Mouse (Mus musculus) megakaryocyte-erythroid progenitor cell, adult 5-6 weeks (primary cell): ENCODE measurements around the gene Wdfy2. TPM values are rescaled to one million over a fixed set of nuclear protein-coding genes. Genes with fewer than 3 reads are reported as not detected.
"Not testable (repeated sequence)": the region's sequence is repeated elsewhere in the genome, so short reads cannot be mapped to it uniquely, and the experiment has no call there.

Source experiments
- ATAC-seq: replicated peaks from 2 replicates; pipeline ENCODE4 v1.8.0; 2016; ENCODE audit warnings: mild to moderate bottlenecking, inconsistent platforms; ENCODE audit not compliant: severe bottlenecking, poor library complexity, low FRiP score, low TSS enrichment
- total RNA-seq, 2 experiments: library from RNA; stranded (forward) in 1 of 2; stranded (reverse) in 1 of 2; fragments of 200-1000, 215-1000 nt in 1 of 2; fragments of >200 nt in 1 of 2; fragmentation: Nextera tagmentation in 1 of 2; gene quantifications; 2 replicates each; pipeline ENCODE4 v1.2.3; 2014 to 2017

Wdfy2 gene
- total RNA-seq, 2 experiments from 2014 or later: 4.9 to 5.7 TPM

DNA sequence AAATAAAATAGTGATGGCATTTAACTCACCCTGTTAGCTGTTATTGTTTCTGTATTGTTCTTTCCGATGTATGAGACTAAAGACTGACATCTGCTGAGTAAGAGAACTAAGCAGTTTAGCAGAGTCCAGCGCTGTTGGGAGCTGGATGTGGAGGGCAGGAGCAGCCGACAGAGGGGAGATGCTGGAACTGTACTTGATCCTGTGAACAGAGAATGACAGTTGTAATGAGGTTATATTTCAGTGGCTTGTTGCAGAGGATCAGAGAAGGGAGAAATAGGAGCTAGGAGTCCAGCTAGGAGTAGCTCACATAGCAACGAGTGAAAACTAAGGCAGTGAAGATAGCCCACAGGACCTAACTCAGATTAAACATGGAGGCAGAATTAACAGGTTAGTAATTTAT is 36.3 kb downstream of the Wdfy2 start:
- ATAC-seq: no peak

DNA sequence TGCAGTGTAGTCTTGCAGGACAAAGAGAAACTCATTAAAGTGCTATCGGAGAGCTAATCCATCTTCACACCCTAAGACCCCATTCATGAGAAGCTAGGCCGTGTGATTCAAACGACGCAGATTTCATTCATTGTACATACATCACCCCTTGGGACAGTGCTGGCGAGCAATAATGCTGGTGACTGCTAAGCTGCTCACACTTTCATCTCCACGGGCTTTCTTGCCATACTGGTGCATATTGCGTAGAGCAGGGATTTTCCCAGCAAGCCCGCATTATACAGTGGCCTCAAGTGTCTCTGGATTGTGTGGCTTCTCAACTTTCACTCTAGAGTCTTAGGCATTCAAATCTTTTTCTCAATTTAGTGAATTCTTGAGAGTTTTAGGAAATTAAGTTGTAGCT is 36.9 kb downstream of the Wdfy2 start:
- ATAC-seq: no peak

DNA sequence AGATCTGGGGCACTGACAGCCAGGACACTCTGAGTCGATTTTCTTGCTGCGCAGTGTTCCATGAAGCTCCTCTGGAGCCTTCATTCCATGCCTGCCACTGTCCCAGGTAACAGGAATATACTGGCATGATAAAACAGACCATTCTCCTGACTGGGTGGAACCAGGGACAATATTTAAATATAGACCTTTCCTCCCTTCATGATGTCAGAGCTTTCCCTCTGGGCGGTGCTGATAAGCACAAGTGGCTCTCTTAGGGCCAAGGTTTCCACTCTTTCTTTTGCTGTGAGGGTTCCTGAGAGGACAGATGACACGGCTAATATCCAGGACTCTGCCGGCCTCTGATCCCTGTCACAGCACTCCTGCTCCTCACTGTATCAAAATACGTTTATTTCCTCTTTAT is 40.6 kb downstream of the Wdfy2 start:
- ATAC-seq: peak; percentile 84

DNA sequence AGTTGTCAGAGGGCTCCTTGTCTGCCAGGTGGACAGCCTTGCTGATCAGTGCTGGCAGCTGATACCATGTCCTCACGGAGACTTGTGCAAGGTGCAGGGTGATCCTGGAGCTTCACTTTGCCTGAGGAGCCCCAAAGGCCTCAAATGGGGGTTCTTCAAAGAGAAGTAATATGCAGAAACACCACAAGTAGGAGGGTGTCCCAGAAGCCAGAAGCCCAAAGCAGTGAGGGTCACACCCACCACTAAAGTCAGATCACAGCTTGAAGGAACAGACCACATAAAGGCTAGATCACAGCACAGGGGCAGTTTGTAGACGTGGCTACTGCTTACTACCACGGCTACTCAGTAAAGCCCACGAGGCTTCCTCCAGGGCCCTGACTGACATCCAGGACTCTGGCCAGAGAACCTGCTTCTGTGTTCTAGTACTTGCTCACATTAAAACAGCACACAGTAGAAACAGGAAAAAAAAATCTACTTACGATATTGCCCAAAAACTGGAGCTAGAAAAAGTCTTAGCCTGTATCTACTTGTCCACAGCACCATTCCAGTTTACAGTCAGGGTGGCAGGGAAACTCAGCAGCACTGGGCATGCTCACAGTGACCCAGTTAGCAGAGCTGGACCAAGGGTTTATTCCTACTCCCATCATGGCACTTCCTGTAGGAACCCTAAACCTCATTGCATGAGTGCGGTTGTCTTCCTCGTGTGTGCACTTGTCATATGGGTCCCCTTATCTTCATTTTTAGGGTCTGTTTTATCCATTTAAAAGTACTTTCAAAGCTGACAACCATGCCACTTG is 41.4 kb downstream of the Wdfy2 start:
- peak; percentile 30; the same call in 1 of the 2 replicates for ATAC-seq

DNA sequence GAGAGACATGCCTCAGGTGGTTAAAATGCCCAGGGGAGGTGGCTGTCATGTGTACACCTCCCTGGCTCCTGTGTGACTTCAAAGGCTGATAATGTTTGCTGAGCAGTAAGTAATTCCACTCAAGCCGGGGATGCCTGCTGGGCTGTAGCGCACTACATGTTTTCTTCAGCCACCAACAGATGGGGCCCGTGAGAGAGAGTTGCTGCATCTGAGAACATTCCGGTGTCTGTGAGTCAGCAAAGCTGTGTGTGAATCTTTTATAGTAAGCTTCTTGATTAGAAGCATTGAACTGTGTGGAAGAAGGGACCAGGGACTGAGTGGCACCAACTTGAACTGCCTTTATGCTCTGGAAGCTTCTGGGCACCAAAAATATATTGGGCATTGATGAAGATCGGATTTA is 42.0 kb downstream of the Wdfy2 start:
- ATAC-seq: peak; percentile 78

DNA sequence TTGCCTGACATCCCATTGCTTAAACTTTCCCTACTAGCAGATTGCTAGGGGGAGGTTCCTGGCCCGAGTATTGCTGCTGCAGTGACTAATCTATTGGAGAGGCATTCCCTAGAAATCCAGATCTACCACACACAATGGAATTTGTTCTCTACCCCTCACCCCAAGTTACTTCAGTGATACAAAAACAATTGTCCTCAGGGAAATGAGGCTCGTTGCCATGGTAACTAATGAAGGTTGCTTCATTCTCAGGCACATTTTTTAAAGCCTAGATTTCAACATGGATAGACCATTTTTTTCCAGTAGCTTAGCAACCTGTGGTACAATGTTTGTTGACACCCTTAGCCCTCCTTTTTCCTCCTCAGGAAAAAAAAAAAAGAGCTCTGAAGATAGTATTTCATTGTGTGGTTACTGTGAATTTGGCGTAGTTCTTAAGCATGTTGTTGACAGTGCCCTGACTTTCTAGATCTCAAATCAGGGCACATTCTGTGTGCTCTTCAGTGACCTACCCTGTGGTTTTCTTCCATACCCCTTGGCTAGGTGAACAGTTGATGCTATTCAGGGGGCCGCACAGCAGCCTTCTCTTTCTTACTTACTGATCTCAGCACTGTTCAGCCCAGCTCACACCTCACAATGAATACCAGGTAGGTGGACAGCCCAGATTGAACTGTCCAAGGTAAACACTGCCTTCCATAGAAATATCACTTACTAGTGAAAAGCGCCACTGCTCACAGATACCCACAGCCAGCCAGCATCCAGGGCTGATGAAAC is 42.8 kb downstream of the Wdfy2 start:
- ATAC-seq: no peak

DNA sequence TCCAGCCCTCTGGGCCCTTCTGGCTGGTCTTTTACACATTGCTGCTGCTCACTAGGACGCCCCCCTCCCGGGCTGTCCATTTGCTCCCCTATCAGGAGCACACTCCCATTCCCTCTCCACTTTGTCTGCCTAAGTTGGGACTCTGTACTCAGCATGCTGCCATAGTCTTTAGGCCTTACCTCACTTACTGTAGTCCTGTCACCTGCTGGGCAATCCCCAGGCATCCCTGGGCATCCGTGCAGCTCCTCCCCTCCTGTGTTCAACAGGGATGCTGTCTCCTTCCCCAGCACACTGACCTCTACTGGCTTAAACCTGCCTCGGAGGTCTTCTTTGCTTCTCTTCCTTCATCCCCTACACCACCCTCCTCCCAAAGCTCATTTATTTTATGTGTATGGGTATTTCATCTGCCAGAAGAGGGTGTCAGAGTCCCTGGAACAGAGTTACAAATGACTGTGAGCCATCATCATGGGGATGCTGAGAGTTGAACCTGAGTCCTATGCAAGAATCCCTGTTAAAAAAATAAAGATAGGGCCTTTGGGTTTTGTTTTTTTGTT is 44.7 kb downstream of the Wdfy2 start:
- ATAC-seq: no peak

DNA sequence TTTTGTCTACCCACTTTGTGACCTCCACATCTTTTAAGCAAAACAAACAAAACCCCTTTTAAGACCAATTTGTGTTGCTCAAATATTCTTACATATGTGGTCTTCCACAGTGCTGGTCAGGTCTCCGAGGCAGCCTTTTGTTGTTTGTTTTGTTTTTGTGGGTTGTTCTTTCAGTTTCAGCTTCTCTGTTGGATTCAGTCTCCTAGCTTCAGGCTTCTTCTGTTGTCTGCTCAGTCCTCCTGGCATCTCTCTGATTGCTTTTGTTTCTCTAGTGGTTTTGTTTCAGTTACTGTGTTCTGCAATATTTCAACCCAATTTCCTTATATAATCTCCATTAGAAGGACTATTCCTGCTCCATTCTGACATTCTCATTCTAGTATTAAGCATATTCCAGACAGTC is 46.1 kb downstream of the Wdfy2 start:
- no peak for ATAC-seq

DNA sequence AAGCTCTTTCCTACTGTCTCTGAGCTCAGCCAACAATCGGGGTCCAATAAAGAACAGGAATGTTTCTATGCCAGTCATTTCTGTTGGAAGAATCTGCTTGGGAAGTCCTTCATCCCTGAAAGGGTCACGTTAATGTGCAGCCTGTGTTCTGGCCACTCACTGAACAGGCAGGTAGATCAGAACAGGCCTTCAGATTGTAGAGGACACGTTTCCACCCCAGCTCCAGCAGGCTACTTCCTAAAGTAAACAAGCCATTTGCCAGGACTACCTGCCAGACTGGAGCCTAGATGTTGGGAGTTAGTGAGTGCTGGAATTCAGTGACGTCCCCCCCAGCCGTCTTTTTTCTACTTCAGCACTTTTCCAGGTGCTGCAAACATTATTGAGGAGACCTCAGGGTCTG is 46.7 kb downstream of the Wdfy2 start:
- no peak for ATAC-seq

DNA sequence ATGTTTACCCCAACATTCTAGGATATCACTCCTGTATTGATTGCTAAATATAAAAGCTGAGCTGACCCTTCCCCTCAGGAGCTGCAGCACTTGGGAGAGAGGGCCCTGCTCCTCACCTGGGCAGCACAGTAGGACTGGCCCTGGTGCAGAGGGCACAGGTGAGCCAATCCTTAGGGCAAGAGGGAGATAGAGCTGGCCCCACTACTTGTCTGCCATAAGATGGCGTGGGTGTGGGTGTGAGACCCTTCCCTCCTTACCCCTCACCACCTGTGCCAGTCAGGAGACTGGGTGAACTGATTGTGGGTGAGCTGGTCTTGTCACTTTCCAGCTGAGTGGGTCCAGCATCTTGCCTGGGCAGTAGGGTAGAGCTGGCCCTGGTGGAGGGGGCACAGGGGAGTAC is 47.2 kb downstream of the Wdfy2 start:
- 0 out of 2 replicates have a peak, but pooled peaks have one; percentile 24 for ATAC-seq

DNA sequence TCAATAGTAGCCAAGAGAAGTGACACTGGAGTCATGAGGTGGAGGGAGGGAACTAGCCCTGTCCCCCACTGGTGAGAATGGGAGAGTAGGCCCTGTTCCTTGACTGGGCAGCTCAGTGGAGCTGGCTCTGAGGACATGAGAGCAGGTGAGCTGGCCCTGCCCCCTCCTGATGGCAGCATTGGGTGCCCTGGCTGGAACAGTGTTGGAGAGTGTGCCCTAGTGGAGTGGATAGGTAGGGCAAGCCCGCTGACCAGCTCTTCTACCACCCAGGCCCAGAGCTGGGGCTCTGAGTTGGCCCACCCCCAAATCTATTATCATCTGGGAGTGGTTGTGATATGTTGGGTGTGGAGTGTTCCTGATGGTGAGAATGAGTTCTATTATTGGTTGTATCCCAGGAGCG is 47.7 kb downstream of the Wdfy2 start:
- peak; percentile 51 for ATAC-seq

DNA sequence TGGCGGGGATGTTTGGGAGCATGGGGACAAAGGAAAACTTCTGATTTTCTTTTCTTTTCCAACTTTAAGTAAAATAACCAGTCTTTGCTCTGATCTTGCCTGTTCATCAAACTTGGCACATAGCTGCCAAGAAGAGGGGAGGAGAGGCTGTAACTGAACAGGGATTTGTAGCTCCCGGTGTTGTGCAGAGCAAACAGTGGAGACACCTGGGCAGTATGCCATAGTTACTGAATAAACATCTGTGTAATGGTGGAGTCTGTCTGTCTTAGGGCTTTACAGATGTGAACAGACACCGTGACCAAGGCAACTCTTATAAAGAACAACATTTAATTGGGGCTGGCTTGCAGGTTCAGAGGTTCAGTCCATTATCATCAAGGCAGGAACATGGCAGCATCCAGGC is 53.9 kb downstream of the Wdfy2 start:
- ATAC-seq: no peak

DNA sequence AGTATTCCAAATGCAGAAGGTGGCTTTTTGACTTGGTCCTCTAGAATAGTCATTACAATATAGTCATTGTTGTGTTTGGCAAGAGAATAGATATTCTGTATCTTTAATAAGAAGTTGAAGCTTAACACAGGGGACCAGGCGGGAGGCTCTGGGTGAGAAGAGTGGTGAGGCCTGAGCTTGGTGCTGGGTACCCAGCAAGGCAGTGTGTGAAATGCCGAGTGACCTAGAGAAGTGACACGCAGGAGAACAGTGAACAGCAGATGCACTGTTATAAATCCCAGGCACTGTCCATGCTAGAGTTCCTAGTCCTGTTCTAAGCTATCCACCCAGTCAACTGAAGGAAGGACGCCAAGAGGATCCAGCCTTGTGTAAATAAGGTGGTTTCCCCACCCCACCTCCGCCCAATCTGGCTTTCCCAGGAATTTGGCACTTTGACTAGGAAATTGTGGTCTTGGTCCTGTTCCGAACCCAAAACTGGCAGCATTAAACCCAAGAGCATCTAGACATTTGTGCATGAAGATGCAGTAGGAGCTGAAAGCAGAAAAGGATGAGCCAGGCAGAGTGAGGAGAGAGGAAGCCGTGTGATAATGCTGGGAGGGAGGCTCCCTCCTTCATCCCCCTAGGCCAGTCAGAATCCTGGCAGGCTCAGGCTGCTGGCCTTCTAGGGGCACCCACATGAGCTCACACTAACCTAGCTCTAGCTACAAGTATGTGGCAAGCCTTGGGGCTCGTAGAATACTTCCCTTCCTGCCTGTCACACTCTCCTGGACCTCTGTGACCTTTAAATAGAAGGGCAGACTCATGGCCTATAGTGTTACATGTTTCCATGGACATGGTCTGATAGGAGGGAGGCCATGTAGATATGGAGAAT is 55.5 kb downstream of the Wdfy2 start:
- ATAC-seq: no peak

DNA sequence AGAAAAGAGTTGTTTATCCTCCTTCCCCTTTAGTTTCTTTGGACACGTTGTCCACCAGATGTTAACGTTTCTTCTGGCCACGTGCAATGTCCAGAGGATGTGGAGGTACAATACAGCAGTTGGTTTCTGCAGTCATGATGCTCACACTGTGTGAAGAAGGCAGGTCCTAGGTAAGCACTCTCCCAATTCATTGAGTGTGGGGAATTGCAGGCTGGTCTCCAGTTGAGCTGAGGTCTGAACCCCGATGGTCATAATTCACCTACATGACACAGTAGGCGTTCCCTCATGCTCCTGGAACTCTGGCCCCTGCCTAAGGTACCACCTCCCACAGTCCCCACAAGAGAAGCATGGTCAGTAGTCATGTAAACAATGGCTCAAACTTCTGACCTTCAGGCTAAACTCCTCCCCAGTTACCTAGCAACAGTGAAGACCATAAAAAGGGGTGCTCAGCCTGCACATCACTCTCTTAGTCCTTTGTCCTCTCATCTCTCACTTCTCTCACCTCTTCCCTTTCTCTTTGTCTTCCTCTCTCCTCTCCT is 56.2 kb downstream of the Wdfy2 start:
- not testable (repeated sequence) for ATAC-seq

DNA sequence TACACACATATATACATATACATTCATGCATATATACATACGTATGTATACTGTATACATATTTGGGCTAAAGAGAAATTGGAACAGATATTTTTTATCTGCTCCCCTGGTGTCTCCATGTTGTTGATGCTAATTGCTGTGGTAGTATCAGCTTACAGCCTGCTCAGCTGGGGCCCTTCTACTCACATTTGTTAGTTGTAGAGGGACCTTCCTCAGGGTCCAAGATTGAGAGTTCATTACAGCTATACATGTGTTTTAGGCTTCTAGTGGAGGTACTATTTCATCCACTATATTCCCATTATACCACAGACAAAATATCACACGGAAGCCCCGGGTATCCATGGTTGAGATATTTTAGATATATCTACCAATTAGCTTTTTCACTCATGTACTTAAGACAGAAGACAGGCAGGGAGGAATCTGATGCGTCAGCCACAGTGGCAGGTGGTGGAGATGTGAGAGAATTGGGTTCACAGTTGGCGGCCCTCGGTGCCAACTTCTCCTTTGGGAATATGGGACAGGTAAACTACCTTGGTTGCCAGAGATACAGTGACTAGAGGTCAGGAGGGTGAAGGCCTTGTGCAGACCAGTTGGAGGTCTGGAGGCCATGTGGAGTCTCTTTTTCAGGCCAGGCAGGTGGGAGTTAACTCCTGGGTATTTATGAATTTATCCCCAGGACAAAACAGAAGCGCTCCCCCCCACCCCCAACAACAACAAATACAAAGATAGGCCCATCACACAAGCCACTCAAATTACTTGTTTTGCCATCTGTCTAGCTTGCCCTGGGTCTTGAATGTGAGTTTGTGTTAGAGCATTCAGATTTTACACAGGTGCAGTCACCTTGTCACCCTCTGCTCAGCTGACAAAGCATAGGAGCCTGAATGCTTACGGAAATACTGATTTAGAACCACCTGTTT is 57.7 kb downstream of the Wdfy2 start:
- no peak for ATAC-seq

DNA sequence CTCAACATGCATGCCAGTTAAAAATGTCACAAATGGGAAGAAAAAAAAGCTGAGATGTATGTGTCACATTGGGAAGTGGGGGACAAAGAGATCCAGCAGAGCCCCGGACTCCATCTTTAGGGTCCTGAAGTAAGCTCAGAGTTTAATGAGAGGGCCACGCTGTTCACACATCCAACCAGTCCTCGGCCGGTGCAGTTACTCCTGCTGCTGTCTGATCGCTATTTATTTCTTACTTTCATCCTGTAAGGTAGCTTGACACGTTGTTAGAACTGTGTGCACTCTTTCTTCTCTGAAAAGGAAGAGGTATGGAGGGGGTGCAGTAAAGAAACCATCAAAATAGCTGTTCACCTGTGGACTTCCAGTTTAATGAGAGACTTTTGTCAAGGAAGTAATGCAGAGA is 60.6 kb downstream of the Wdfy2 start:
- no peak for ATAC-seq

DNA sequence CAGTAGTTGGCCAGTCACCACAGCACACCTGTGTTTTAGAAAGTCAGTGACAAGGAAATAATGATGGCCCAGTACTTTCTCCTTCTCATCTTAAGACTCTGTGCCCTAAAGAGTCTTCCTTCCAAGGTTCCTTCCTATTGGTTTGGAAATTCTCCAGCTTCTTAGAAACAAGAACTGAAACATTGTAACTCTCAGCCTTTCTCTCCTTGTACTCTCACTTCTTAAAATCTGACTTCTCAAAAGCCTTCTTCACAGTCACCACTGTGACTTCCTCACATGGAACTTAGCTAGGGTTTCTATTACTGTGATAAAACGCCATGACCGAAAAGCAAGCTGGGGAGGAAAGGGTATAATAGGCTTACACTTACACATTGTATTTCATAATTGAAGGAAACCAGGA is 70.4 kb downstream of the Wdfy2 start:
- ATAC-seq: no peak

DNA sequence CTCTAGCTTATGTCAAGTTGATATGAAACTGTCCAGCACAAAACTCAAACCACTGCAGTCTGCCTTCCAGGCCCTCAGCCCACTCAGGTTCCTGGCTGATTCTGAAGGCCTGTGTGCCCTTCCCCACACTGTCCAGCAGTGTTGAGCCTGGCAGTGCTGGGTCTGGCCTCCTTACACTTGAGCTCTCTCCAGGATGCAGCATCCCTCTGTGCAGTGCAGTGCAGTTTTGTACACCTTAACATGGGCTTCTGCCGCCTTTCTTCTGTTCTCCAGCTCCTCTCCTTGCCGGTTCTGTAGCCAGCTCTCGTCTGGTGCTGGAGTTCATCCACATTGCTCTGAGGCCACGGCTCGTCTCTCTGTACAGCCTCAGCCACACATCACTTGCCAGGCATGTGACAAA is 71.1 kb downstream of the Wdfy2 start:
- no peak for ATAC-seq
